Mouse (Mus musculus) hindbrain, embryonic 14.5 days (tissue): Measurements from ENCODE around the gene Irgm2. TPM values are rescaled to one million over a fixed set of nuclear protein-coding genes. Genes with fewer than 3 reads are reported as not detected.
"Not testable (repeated sequence)": the region's sequence is repeated elsewhere in the genome, so short reads cannot be mapped to it uniquely, and the experiment has no call there.

ENCODE experiments used
- ATAC-seq: fragments of 200-750 bp; cut with Nextera tagmentation; 2 replicates; pipeline ENCODE4 v1.8.0; 2017; ENCODE audit warnings: moderate number of reproducible peaks, mild to moderate bottlenecking, moderate TSS enrichment, moderate library complexity; ENCODE audit not compliant: low FRiP score
- DNase-seq: peaks from one replicate; pipeline ENCODE4 v3.0.0-alpha.2; 2015; ENCODE audit warnings: low spot score
- H3K27ac ChIP-seq: fragments of 300-500 bp; sonication (generic); 2 replicates; pipeline ENCODE4 v1.5.1; 2014; ENCODE audit warnings: mild to moderate bottlenecking, moderate library complexity
- H3K27me3 ChIP-seq: fragments of 300-500 bp; sonication (generic); 2 replicates; pipeline ENCODE4 v1.6.1; 2014; ENCODE audit warnings: mild to moderate bottlenecking, low read length, mixed read lengths; ENCODE audit not compliant: control insufficient read depth, insufficient read depth
- H3K36me3 ChIP-seq: fragments of 300-500 bp; sonication (generic); replicated peaks from 2 replicates; pipeline ENCODE4 v1.6.1; 2014; ENCODE audit not compliant: control insufficient read depth, insufficient read depth
- H3K4me1 ChIP-seq: fragments of 300-500 bp; sonication (generic); replicated peaks from 2 replicates; pipeline ENCODE4 v1.6.1; 2014; ENCODE audit warnings: antibody characterized with exemption, low read length, mixed read lengths; ENCODE audit not compliant: control insufficient read depth, insufficient read depth
- H3K4me2 ChIP-seq: fragments of 300-500 bp; sonication (generic); replicated peaks from 2 replicates; pipeline ENCODE4 v1.6.1; 2014; ENCODE audit warnings: mild to moderate bottlenecking, moderate library complexity
- H3K4me3 ChIP-seq: fragments of 300-500 bp; sonication (generic); replicated peaks from 2 replicates; pipeline ENCODE4 v1.5.1; 2014; ENCODE audit warnings: mild to moderate bottlenecking, low read length
- H3K9ac ChIP-seq: fragments of 300-500 bp; sonication (generic); 2 replicates; pipeline ENCODE4 v1.6.1; 2014
- H3K9me3 ChIP-seq: fragments of 300-500 bp; sonication (generic); 2 replicates; pipeline ENCODE4 v1.6.1; 2016; ENCODE audit warnings: low read length; ENCODE audit not compliant: control insufficient read depth
- WGBS: fragments of 180-500 bp; shearing (Covaris S2); extraction: QIAGEN DNeasy Blood & Tissue Kit; methylation state at CpG from one replicate; pipeline ENCODE4 v1.1.7; 2014; 5-methylcytosine and 5-hydroxymethylcytosine counted together
- polyA plus RNA-seq: library from polyadenylated mRNA; unstranded; fragments of >200 nt; fragmentation: Nextera tagmentation; extraction: Ambion mirVana; gene quantifications from 2 replicates; pipeline ENCODE4 v1.2.1, GENCODE M21; 2014

Gene Irgm2
- polyA plus RNA-seq, 1 experiment from 2014 or later, result 1.4 TPM

GRCm38 (mm10) chr11:58224872-58225271, 25.5 kb downstream of the Irgm2 start:
- not testable (repeated sequence) for H3K27me3 ChIP-seq, H3K4me1 ChIP-seq, DNase-seq, H3K4me3 ChIP-seq, H3K9ac ChIP-seq, H3K9me3 ChIP-seq, H3K36me3 ChIP-seq, ATAC-seq, H3K27ac ChIP-seq, H3K4me2 ChIP-seq
- 82% methylated on average over 2 of the region's 2 CpGs for WGBS

GRCm38 (mm10) chr11:58225655-58226054, 26.2 kb downstream of the Irgm2 start:
- Histone ChIP-seq H3K27me3 (no peaks in the 10 kb centered on the region), H3K4me3 (no peak overlapping the region), H3K9me3 (no peaks in the 10 kb centered on the region), H3K27ac (no peak overlapping the region), H3K9ac (no peak overlapping the region), H3K36me3 (no peaks in the 10 kb centered on the region), H3K4me1 (no peaks in the 10 kb centered on the region), H3K4me2 (0 out of 2 replicates have a peak overlapping the region, but pooled peaks have one; percentile 12)
- DNase-seq (peak; percentile 74), ATAC-seq (no peak)
- WGBS, result 6% methylated on average over 5 of the region's 5 CpGs

GRCm38 (mm10) chr11:58226425-58226824, 27.0 kb downstream of the Irgm2 start:
- no peaks in the 10 kb centered on the region for H3K4me1 ChIP-seq
- ATAC-seq, result no peak
- no peaks in the 10 kb centered on the region for H3K27me3 ChIP-seq
- H3K27ac ChIP-seq, result no peak overlapping the region
- no peak for DNase-seq
- H3K9me3 ChIP-seq, result no peaks in the 10 kb centered on the region
- H3K4me3 ChIP-seq, result no peak overlapping the region
- no peaks in the 10 kb centered on the region for H3K36me3 ChIP-seq
- no peak overlapping the region for H3K4me2 ChIP-seq
- H3K9ac ChIP-seq, result no peak overlapping the region

GRCm38 (mm10) chr11:58228021-58228420, 28.6 kb downstream of the Irgm2 start:
- H3K36me3 ChIP-seq, H3K27me3 ChIP-seq, H3K4me2 ChIP-seq, H3K4me1 ChIP-seq, H3K9ac ChIP-seq, H3K27ac ChIP-seq, ATAC-seq, DNase-seq, H3K9me3 ChIP-seq, H3K4me3 ChIP-seq: not testable (repeated sequence)
- WGBS, result 75% methylated on average over 2 of the region's 2 CpGs

GRCm38 (mm10) chr11:58230396-58230910, 31.0 kb downstream of the Irgm2 start:
- no peak for DNase-seq
- WGBS, result 66% methylated on average over 16 of the region's 16 CpGs
- H3K27me3 ChIP-seq, result no peaks in the 10 kb centered on the region
- H3K4me2 ChIP-seq, result no peak overlapping the region
- ATAC-seq, result no peak
- no peak overlapping the region for H3K27ac ChIP-seq
- H3K4me1 ChIP-seq, result no peaks in the 10 kb centered on the region
- H3K4me3 ChIP-seq, result no peak overlapping the region
- H3K9ac ChIP-seq, result no peak overlapping the region
- H3K9me3 ChIP-seq, result no peaks in the 10 kb centered on the region
- H3K36me3 ChIP-seq, result no peaks in the 10 kb centered on the region

GRCm38 (mm10) chr11:58231156-58231555, 31.7 kb downstream of the Irgm2 start:
- no peaks in the 10 kb centered on the region for H3K36me3 ChIP-seq
- H3K27ac ChIP-seq, result no peak overlapping the region
- no peak overlapping the region for H3K4me2 ChIP-seq
- H3K4me3 ChIP-seq, result no peak overlapping the region
- no peaks in the 10 kb centered on the region for H3K9me3 ChIP-seq
- H3K4me1 ChIP-seq, result no peaks in the 10 kb centered on the region
- 92% methylated on average over 8 of the region's 8 CpGs for WGBS
- ATAC-seq (no peak), DNase-seq (no peak)
- no peak overlapping the region for H3K9ac ChIP-seq
- no peaks in the 10 kb centered on the region for H3K27me3 ChIP-seq

GRCm38 (mm10) chr11:58234551-58234950, 35.1 kb downstream of the Irgm2 start:
- not testable (repeated sequence) for H3K36me3 ChIP-seq, H3K9me3 ChIP-seq
- 81% methylated on average over 3 of the region's 3 CpGs for WGBS

GRCm38 (mm10) chr11:58235152-58235551, 35.7 kb downstream of the Irgm2 start:
- ATAC-seq, result no peak
- WGBS, result 17% methylated on average over 6 of the region's 6 CpGs
- 0 out of 2 replicates have a peak, but pooled peaks cover 5% of the 10 kb centered on the region for H3K4me1 ChIP-seq
- no peaks in the 10 kb centered on the region for H3K36me3 ChIP-seq
- no peak for DNase-seq
- no peak overlapping the region for H3K27ac ChIP-seq
- no peaks in the 10 kb centered on the region for H3K9me3 ChIP-seq
- no peaks in the 10 kb centered on the region for H3K27me3 ChIP-seq
- H3K4me2 ChIP-seq, result no peak overlapping the region
- H3K4me3 ChIP-seq, result no peak overlapping the region
- H3K9ac ChIP-seq, result no peak overlapping the region

More at GRCm38 (mm10) chr11:58234551-58234950, 35.1 kb downstream of the Irgm2 start:
- H3K27ac ChIP-seq, H3K4me3 ChIP-seq, H3K4me2 ChIP-seq, ATAC-seq, H3K9ac ChIP-seq, DNase-seq, H3K4me1 ChIP-seq, H3K27me3 ChIP-seq: not testable (repeated sequence)

- H3K9ac ChIP-seq, result peak overlapping the region; percentile 63
- H3K36me3 ChIP-seq, result no peaks in the 10 kb centered on the region
- ATAC-seq (peak; percentile 90), DNase-seq (peak; percentile 38)
- 2% methylated on average over 37 of the region's 37 CpGs for WGBS
- no peaks in the 10 kb centered on the region for H3K27me3 ChIP-seq
- H3K4me1 ChIP-seq, result 0 out of 2 replicates have a peak, but pooled peaks cover 5% of the 10 kb centered on the region
- H3K27ac ChIP-seq, result no peak overlapping the region
- peak overlapping the region; percentile 65 for H3K4me2 ChIP-seq
- peak overlapping the region; percentile 39 for H3K4me3 ChIP-seq
- H3K9me3 ChIP-seq, result no peaks in the 10 kb centered on the region
Measured at GRCm38 (mm10) chr11:58238840-58239791, 39.7 kb downstream of the Irgm2 start.
